Mouse (Mus musculus) spleen, postnatal 4 days (tissue): ENCODE measurements around the gene Muc1.
A peak's percentile ranks its signal among the peaks of the same experiment; 100 is the strongest.

ENCODE experiments used
- DNase-seq, 2 experiments: peaks; one replicate each; pipeline ENCODE4 v3.0.0; 2022; ENCODE audit warnings: low spot score in 2 of 2

Gene Muc1

GRCm38 (mm10) chr3:89270051-89270755 lies 41.3 kb downstream of the Muc1 start, which contains the start of gene Slc50a1:
Slc50a1 (minus strand) TSS chr3:89270570.
- DNase-seq = peak; percentile 74 to 90

- no peak for DNase-seq
These were observed 42.0 kb downstream of the Muc1 start for GRCm38 (mm10) chr3:89270891-89271290.

GRCm38 (mm10) chr3:89271760-89272159 lies 42.9 kb downstream of the Muc1 start:
- no peak for DNase-seq

- DNase-seq = no peak
These were observed 47.2 kb downstream of the Muc1 start for GRCm38 (mm10) chr3:89276061-89276460.

- no peak for DNase-seq
These were observed 48.6 kb downstream of the Muc1 start for GRCm38 (mm10) chr3:89277281-89278021.

- no peak for DNase-seq
These were observed 49.2 kb downstream of the Muc1 start for GRCm38 (mm10) chr3:89278107-89278506.

- DNase-seq = no peak
These were observed 49.8 kb downstream of the Muc1 start for GRCm38 (mm10) chr3:89278643-89279042.

- DNase-seq = peak in 1 of 2 experiments; percentile 53
These were observed 50.5 kb downstream of the Muc1 start for GRCm38 (mm10) chr3:89279153-89279890.

- DNase-seq = no peak
These were observed 51.3 kb downstream of the Muc1 start for GRCm38 (mm10) chr3:89280050-89280605.

GRCm38 (mm10) chr3:89280606-89281511 lies 52.0 kb downstream of the Muc1 start, which contains the start of gene Efna1:
Efna1 (minus strand) TSS chr3:89281142.
- no peak for DNase-seq

GRCm38 (mm10) chr3:89281579-89282290 lies 52.9 kb downstream of the Muc1 start:
- DNase-seq = peak; percentile 74 to 92

GRCm38 (mm10) chr3:89282291-89282643 lies 53.4 kb downstream of the Muc1 start:
- no peak for DNase-seq
